Mouse (Mus musculus) hindbrain, embryonic 10.5 days (tissue): Measurements from ENCODE around the gene Sema6c. TPM values are rescaled to one million over a fixed set of nuclear protein-coding genes. Genes with fewer than 3 reads are reported as not detected.

ENCODE experiments used
- DNase-seq: peaks from one replicate; pipeline ENCODE4 v3.0.0-alpha.2; 2017; ENCODE audit warnings: low spot score
- H3K27ac ChIP-seq: fragments of 300-500 bp; sonication (generic); 2 replicates; pipeline ENCODE4 v1.5.1; 2016; ENCODE audit warnings: mild to moderate bottlenecking, moderate library complexity
- H3K27me3 ChIP-seq: fragments of 300-500 bp; sonication (generic); 2 replicates; pipeline ENCODE4 v1.6.1; 2016; ENCODE audit warnings: mild to moderate bottlenecking; ENCODE audit not compliant: poor library complexity, insufficient read depth, severe bottlenecking
- H3K36me3 ChIP-seq: fragments of 300-500 bp; sonication (generic); 2 replicates; pipeline ENCODE4 v1.6.1; 2016; ENCODE audit warnings: mild to moderate bottlenecking, moderate library complexity
- H3K4me1 ChIP-seq: fragments of 300-500 bp; sonication (generic); replicated peaks from 2 replicates; pipeline ENCODE4 v1.6.1; 2016; ENCODE audit warnings: mild to moderate bottlenecking
- H3K4me3 ChIP-seq: fragments of 300-500 bp; sonication (generic); 2 replicates; pipeline ENCODE4 v1.5.1; 2016; ENCODE audit warnings: mild to moderate bottlenecking, moderate library complexity
- H3K9me3 ChIP-seq: fragments of 300-500 bp; sonication (generic); 2 replicates; pipeline ENCODE4 v1.6.1; 2016; ENCODE audit warnings: mild to moderate bottlenecking, moderate library complexity
- WGBS: fragments of 180-500 bp; shearing (Covaris S2); methylation state at CpG from one replicate; pipeline ENCODE4 v1.1.7; 2016; 5-methylcytosine and 5-hydroxymethylcytosine counted together
- polyA plus RNA-seq: library from polyadenylated mRNA; unstranded; fragments of >200 nt; fragmentation: Nextera tagmentation; extraction: Ambion mirVana; gene quantifications from 2 replicates; pipeline ENCODE4 v1.2.1, GENCODE M21; 2016

Sema6c gene
- polyA plus RNA-seq, 1 experiment from 2014 or later, result 24.3 TPM

GRCm38 (mm10) chr3:95177583-95177982 lies 17.3 kb downstream of the Sema6c start:
- no peak overlapping the region for H3K27ac ChIP-seq
- peaks cover 28% of the 10 kb centered on the region for H3K27me3 ChIP-seq
- peaks cover 21% of the 10 kb centered on the region for H3K36me3 ChIP-seq
- 84% methylated on average over 6 of the region's 6 CpGs for WGBS
- no peaks in the 10 kb centered on the region for H3K9me3 ChIP-seq
- H3K4me3 ChIP-seq, result no peak overlapping the region
- no peak for DNase-seq
- peaks cover 16% of the 10 kb centered on the region for H3K4me1 ChIP-seq

GRCm38 (mm10) chr3:95178948-95179347 lies 18.7 kb downstream of the Sema6c start:
- no peak overlapping the region for H3K27ac ChIP-seq
- 87% methylated on average over 5 of the region's 5 CpGs for WGBS
- H3K36me3 ChIP-seq, result peaks cover 24% of the 10 kb centered on the region
- no peak for DNase-seq
- H3K27me3 ChIP-seq, result peaks cover 15% of the 10 kb centered on the region
- H3K9me3 ChIP-seq, result no peaks in the 10 kb centered on the region
- H3K4me3 ChIP-seq, result no peak overlapping the region
- peaks cover 3% of the 10 kb centered on the region for H3K4me1 ChIP-seq

- H3K27me3 ChIP-seq, result peaks cover 7% of the 10 kb centered on the region
- no peaks in the 10 kb centered on the region for H3K9me3 ChIP-seq
- no peaks in the 10 kb centered on the region for H3K4me1 ChIP-seq
- peaks cover 33% of the 10 kb centered on the region for H3K36me3 ChIP-seq
- H3K4me3 ChIP-seq, result no peak overlapping the region
- no peak overlapping the region for H3K27ac ChIP-seq
- DNase-seq, result no peak
- WGBS, result 77% methylated on average over 3 of the region's 3 CpGs
Observed at GRCm38 (mm10) chr3:95179890-95180289, 19.6 kb downstream of the Sema6c start.

- H3K4me3 ChIP-seq, result no peak overlapping the region
- WGBS, result 80% methylated on average over 1 of the region's 1 CpGs
Observed at GRCm38 (mm10) chr3:95181841-95182240, 21.6 kb downstream of the Sema6c start.

GRCm38 (mm10) chr3:95184796-95185577 lies 24.7 kb downstream of the Sema6c start:
- 91% methylated on average over 9 of the region's 9 CpGs for WGBS
- no peak overlapping the region for H3K4me3 ChIP-seq
- no peaks in the 10 kb centered on the region for H3K27me3 ChIP-seq
- H3K4me1 ChIP-seq, result no peaks in the 10 kb centered on the region
- H3K36me3 ChIP-seq, result peaks cover 84% of the 10 kb centered on the region
- no peak overlapping the region for H3K27ac ChIP-seq
- DNase-seq, result no peak
- no peaks in the 10 kb centered on the region for H3K9me3 ChIP-seq

More at GRCm38 (mm10) chr3:95181841-95182240, 21.6 kb downstream of the Sema6c start:
- Histone ChIP-seq H3K9me3 (no peaks in the 10 kb centered on the region), H3K27me3 (no peaks in the 10 kb centered on the region), H3K36me3 (peaks cover 53% of the 10 kb centered on the region), H3K27ac (no peak overlapping the region), H3K4me1 (no peaks in the 10 kb centered on the region)
- DNase-seq, result no peak

DNA sequence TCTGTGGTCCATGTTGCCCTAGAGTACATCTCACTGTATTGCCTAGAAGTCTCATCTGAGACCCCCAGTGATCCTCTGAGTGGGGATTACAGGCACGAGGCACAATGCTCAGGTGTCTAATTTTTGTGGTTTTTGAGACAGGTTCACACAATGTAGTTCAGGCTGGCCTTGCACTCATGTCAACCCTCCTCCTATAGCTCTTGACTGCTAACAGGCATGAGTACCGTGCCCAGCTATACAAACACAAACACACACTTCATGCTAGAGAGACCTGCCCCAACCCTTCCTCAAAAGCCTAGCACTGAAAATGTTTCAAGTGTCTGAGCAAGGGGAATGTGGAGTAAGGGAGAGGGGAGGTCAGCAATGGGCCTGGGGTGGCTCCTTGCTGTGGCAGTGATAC lies 25.8 kb downstream of the Sema6c start:
- DNase-seq, result no peak
- H3K4me1 ChIP-seq, result no peaks in the 10 kb centered on the region
- no peaks in the 10 kb centered on the region for H3K9me3 ChIP-seq
- no peaks in the 10 kb centered on the region for H3K27me3 ChIP-seq
- 86% methylated on average over 2 of the region's 2 CpGs for WGBS
- no peak overlapping the region for H3K27ac ChIP-seq
- H3K4me3 ChIP-seq, result no peak overlapping the region
- peaks cover 93% of the 10 kb centered on the region for H3K36me3 ChIP-seq

- Histone ChIP-seq H3K4me3 (no peak overlapping the region), H3K36me3 (peaks cover 92% of the 10 kb centered on the region), H3K27me3 (no peaks in the 10 kb centered on the region), H3K27ac (no peak overlapping the region), H3K9me3 (no peaks in the 10 kb centered on the region), H3K4me1 (no peaks in the 10 kb centered on the region)
- no peak for DNase-seq
- WGBS, result 90% methylated on average over 6 of the region's 6 CpGs
Observed at GRCm38 (mm10) chr3:95186888-95187287, 26.6 kb downstream of the Sema6c start.

GRCm38 (mm10) chr3:95194721-95195135 lies 34.5 kb downstream of the Sema6c start:
- Histone ChIP-seq H3K4me3 (no peak overlapping the region), H3K36me3 (peaks cover 92% of the 10 kb centered on the region), H3K27ac (no peak overlapping the region), H3K4me1 (no peaks in the 10 kb centered on the region), H3K27me3 (no peaks in the 10 kb centered on the region), H3K9me3 (no peaks in the 10 kb centered on the region)
- no peak for DNase-seq
- WGBS, result 91% methylated on average over 6 of the region's 6 CpGs

- Histone ChIP-seq H3K36me3 (peaks cover 90% of the 10 kb centered on the region), H3K27me3 (no peaks in the 10 kb centered on the region), H3K9me3 (no peaks in the 10 kb centered on the region), H3K4me3 (no peak overlapping the region), H3K27ac (no peak overlapping the region), H3K4me1 (no peaks in the 10 kb centered on the region)
- no peak for DNase-seq
- WGBS, result 92% methylated on average over 2 of the region's 2 CpGs
Observed at GRCm38 (mm10) chr3:95195772-95196171, 35.5 kb downstream of the Sema6c start.

- H3K9me3 ChIP-seq, result no peaks in the 10 kb centered on the region
- H3K27ac ChIP-seq, result no peak overlapping the region
- DNase-seq, result no peak
- no peak overlapping the region for H3K4me3 ChIP-seq
- 80% methylated on average over 1 of the region's 1 CpGs for WGBS
- no peaks in the 10 kb centered on the region for H3K4me1 ChIP-seq
- peaks cover 96% of the 10 kb centered on the region for H3K36me3 ChIP-seq
- no peaks in the 10 kb centered on the region for H3K27me3 ChIP-seq
Observed at GRCm38 (mm10) chr3:95199101-95199500, 38.8 kb downstream of the Sema6c start.

GRCm38 (mm10) chr3:95200132-95200531 lies 39.9 kb downstream of the Sema6c start:
- H3K4me3 ChIP-seq, result no peak overlapping the region
- H3K4me1 ChIP-seq, result no peaks in the 10 kb centered on the region
- peaks cover 96% of the 10 kb centered on the region for H3K36me3 ChIP-seq
- WGBS, result 86% methylated on average over 7 of the region's 7 CpGs
- H3K9me3 ChIP-seq, result no peaks in the 10 kb centered on the region
- no peak for DNase-seq
- no peak overlapping the region for H3K27ac ChIP-seq
- H3K27me3 ChIP-seq, result no peaks in the 10 kb centered on the region

- H3K27me3 ChIP-seq, result no peaks in the 10 kb centered on the region
- no peaks in the 10 kb centered on the region for H3K4me1 ChIP-seq
- no peak for DNase-seq
- H3K27ac ChIP-seq, result no peak overlapping the region
- 86% methylated on average over 2 of the region's 2 CpGs for WGBS
- H3K36me3 ChIP-seq, result peaks cover 96% of the 10 kb centered on the region
- no peaks in the 10 kb centered on the region for H3K9me3 ChIP-seq
- H3K4me3 ChIP-seq, result no peak overlapping the region
Observed at GRCm38 (mm10) chr3:95200562-95200961, 40.3 kb downstream of the Sema6c start.

- H3K27me3 ChIP-seq, result no peaks in the 10 kb centered on the region
- 93% methylated on average over 6 of the region's 6 CpGs for WGBS
- DNase-seq, result no peak
- H3K27ac ChIP-seq, result no peak overlapping the region
- peaks cover 93% of the 10 kb centered on the region for H3K36me3 ChIP-seq
- no peaks in the 10 kb centered on the region for H3K9me3 ChIP-seq
- H3K4me3 ChIP-seq, result no peak overlapping the region
- no peaks in the 10 kb centered on the region for H3K4me1 ChIP-seq
Observed at GRCm38 (mm10) chr3:95203880-95204279, 43.6 kb downstream of the Sema6c start.
